Mouse (Mus musculus): ENCODE results near the gene Dgkg. TPM values are rescaled to one million over a fixed set of nuclear protein-coding genes. Genes with fewer than 3 reads are reported as not detected.

The Dgkg gene
- polyA plus RNA-seq, 1 experiment from 2014 or later: 0.47 TPM

DNA sequence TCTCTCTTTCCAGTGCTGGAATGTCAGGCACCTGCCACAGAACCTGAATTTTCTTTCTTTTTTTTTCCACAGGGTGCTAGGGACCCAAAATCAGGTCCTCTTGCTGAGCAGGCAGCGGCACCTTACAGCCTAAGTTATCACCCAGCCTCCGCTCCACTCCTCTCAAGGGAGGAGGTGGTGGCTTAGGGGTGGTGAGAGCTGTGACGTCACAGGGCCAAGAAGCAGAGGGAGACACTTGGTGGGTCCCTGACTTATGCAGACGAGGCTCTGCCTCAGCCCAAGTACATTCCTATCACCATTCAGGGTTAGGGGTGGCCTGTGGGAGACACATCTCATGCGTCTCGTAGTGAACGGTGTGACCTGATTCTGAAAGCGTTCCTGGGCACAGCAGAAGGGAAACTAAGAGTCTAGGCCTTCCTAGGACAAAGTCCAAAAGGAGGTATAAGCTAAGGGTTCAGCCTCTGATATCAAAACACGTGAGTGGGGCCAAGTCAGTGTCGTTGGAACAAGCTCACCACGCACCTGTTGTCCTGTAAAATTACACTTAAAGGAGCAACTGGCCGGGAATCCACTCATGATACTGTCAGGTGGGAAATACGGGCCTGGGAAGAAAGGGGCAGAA lies 35.6 kb downstream of the Dgkg start:
- ATAC-seq (ENCODE audit: insufficient number of reproducible peaks, low FRiP score, low TSS enrichment, low read depth): no peak
- Histone ChIP-seq H3K27me3 (no peaks in the 10 kb centered on the region), H3K4me2 (replicated peaks) (no peak overlapping the region), H3K27ac (replicated peaks) (no peak overlapping the region), H3K9ac (no peak overlapping the region), H3K9me3 (replicated peaks) (no peaks in the 10 kb centered on the region), H3K36me3 (no peaks in the 10 kb centered on the region), H3K4me1 (no peaks in the 10 kb centered on the region), H3K4me3 (replicated peaks) (no peak overlapping the region)
- WGBS: 76% methylated on average over 13 of the region's 13 CpGs

- H3K27me3 ChIP-seq: no peaks in the 10 kb centered on the region
- no peaks in the 10 kb centered on the region for H3K36me3 ChIP-seq
- H3K27ac ChIP-seq (replicated peaks): no peak overlapping the region
- H3K4me3 ChIP-seq (replicated peaks): no peak overlapping the region
- no peak for ATAC-seq (ENCODE audit: insufficient number of reproducible peaks, low FRiP score, low TSS enrichment, low read depth)
- 75% methylated on average over 8 of the region's 8 CpGs for WGBS
- no peaks in the 10 kb centered on the region for H3K4me1 ChIP-seq
- H3K9me3 ChIP-seq (replicated peaks): no peaks in the 10 kb centered on the region
- H3K9ac ChIP-seq: no peak overlapping the region
- H3K4me2 ChIP-seq (replicated peaks): no peak overlapping the region
Measured at GRCm38 (mm10) chr16:22618424-22619056, 38.5 kb downstream of the Dgkg start.

- Histone ChIP-seq H3K27ac (replicated peaks) (no peak overlapping the region), H3K4me1 (no peaks in the 10 kb centered on the region)
- ATAC-seq (ENCODE audit: insufficient number of reproducible peaks, low FRiP score, low TSS enrichment, low read depth): no peak
Measured at GRCm38 (mm10) chr16:22615805-22616204, 41.2 kb downstream of the Dgkg start.

DNA sequence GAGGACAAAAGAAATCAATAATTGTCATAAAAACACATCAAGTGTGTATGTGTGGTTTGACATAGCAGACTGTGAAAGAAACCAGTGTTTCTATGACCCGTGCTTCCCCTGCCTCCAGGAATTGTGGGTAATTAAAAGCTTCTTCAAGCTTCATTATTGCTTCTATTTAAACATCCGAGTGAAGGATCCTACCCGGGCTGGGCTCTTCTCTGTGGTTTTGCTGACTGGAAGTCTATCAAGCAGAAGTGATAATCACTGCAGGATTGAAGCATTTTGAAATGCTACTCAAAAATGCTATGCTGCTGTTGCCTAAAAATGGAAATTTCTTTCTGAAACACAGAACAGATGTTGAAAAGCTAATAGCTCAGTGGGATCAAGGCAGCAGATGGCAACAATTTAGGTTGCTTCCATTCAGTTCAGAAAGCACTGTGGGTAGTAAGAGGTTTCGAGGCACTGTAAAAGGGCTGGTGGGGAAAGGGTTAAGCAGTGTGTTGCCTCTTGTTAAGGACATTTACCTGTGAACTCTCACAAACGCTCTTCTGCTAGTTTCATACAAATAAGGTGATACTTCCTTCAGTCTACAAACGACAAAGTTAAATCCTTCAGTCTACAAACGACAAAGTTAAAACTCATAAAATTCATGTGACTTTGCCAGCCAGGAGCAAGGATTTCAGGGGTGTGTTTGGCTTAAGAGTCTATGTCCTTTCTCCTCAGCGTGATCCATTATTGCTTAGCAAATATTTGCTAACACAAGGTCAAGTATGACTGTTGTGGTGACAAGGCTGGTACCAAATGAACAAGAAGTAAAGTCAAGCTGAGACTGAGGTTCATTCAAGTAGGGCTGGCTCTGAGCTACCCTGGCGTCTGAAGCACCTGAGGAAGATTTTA lies 43.6 kb downstream of the Dgkg start:
- Histone ChIP-seq H3K9me3 (replicated peaks) (no peaks in the 10 kb centered on the region), H3K4me2 (replicated peaks) (no peak overlapping the region), H3K27ac (replicated peaks) (no peak overlapping the region), H3K9ac (no peak overlapping the region), H3K27me3 (peaks cover 3% of the 10 kb centered on the region; the same call in 1 of the 2 replicates), H3K4me1 (no peaks in the 10 kb centered on the region), H3K4me3 (replicated peaks) (no peak overlapping the region), H3K36me3 (no peaks in the 10 kb centered on the region)
- no peak for ATAC-seq (ENCODE audit: insufficient number of reproducible peaks, low FRiP score, low TSS enrichment, low read depth)
- 32% methylated on average over 9 of the region's 9 CpGs for WGBS

More at GRCm38 (mm10) chr16:22615805-22616204, 41.2 kb downstream of the Dgkg start:
- Histone ChIP-seq H3K9ac (no peak overlapping the region), H3K27me3 (peaks cover 3% of the 10 kb centered on the region; the same call in 1 of the 2 replicates), H3K4me2 (replicated peaks) (no peak overlapping the region), H3K9me3 (replicated peaks) (no peaks in the 10 kb centered on the region), H3K4me3 (replicated peaks) (no peak overlapping the region), H3K36me3 (no peaks in the 10 kb centered on the region)
- WGBS: 81% methylated on average over 4 of the region's 4 CpGs

- H3K9ac ChIP-seq: no peak overlapping the region
- WGBS: 53% methylated on average over 6 of the region's 6 CpGs
- no peak overlapping the region for H3K27ac ChIP-seq (replicated peaks)
- no peak overlapping the region for H3K4me2 ChIP-seq (replicated peaks)
- H3K4me1 ChIP-seq: no peaks in the 10 kb centered on the region
- no peak overlapping the region for H3K4me3 ChIP-seq (replicated peaks)
- no peaks in the 10 kb centered on the region for H3K36me3 ChIP-seq
- no peaks in the 10 kb centered on the region for H3K9me3 ChIP-seq (replicated peaks)
- peaks cover 3% of the 10 kb centered on the region; the same call in 1 of the 2 replicates for H3K27me3 ChIP-seq
- ATAC-seq (ENCODE audit: insufficient number of reproducible peaks, low FRiP score, low TSS enrichment, low read depth): no peak
Measured at GRCm38 (mm10) chr16:22608046-22608445, 49.0 kb downstream of the Dgkg start.

GRCm38 (mm10) chr16:22606989-22607388 lies 50.0 kb downstream of the Dgkg start:
- Histone ChIP-seq H3K9me3 (replicated peaks) (no peaks in the 10 kb centered on the region), H3K4me3 (replicated peaks) (no peak overlapping the region), H3K27me3 (peaks cover 3% of the 10 kb centered on the region; the same call in 1 of the 2 replicates), H3K9ac (no peak overlapping the region), H3K36me3 (no peaks in the 10 kb centered on the region), H3K27ac (replicated peaks) (no peak overlapping the region), H3K4me1 (no peaks in the 10 kb centered on the region), H3K4me2 (replicated peaks) (no peak overlapping the region)
- no peak for ATAC-seq (ENCODE audit: insufficient number of reproducible peaks, low FRiP score, low TSS enrichment, low read depth)
- WGBS: 86% methylated on average over 4 of the region's 4 CpGs

DNA sequence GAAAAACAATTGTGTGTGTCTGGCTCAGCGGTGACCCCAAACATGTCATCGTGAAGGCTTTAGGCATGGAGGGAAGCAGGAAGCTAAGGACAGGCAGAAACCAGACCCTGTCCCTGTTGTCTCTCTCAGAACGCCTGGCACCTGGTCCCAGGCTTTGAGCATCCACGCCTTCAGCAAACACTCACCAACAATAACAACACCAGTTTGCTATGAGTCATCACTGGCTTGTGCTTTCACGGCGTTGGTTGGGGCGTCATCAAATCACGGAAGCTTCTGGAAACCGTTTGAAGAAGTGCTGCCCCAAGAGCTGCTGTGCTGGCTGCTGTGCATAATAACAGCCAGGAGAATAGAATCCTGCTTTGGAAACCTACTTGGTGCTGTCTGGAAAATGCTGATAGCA lies 54.6 kb downstream of the Dgkg start:
- Histone ChIP-seq H3K27ac (replicated peaks) (no peak overlapping the region), H3K4me3 (replicated peaks) (no peak overlapping the region), H3K27me3 (no peaks in the 10 kb centered on the region; the same call in 1 of the 2 replicates), H3K9me3 (replicated peaks) (no peaks in the 10 kb centered on the region), H3K36me3 (no peaks in the 10 kb centered on the region), H3K4me1 (no peaks in the 10 kb centered on the region), H3K9ac (no peak overlapping the region), H3K4me2 (replicated peaks) (no peak overlapping the region)
- no peak for ATAC-seq (ENCODE audit: insufficient number of reproducible peaks, low FRiP score, low TSS enrichment, low read depth)
- WGBS: 76% methylated on average over 9 of the region's 9 CpGs

- H3K27me3 ChIP-seq: no peaks in the 10 kb centered on the region; the same call in 1 of the 2 replicates
- H3K4me3 ChIP-seq (replicated peaks): no peak overlapping the region
- 67% methylated on average over 3 of the region's 3 CpGs for WGBS
- no peak overlapping the region for H3K27ac ChIP-seq (replicated peaks)
- H3K9me3 ChIP-seq (replicated peaks): no peaks in the 10 kb centered on the region
- H3K36me3 ChIP-seq: no peaks in the 10 kb centered on the region
- H3K9ac ChIP-seq: no peak overlapping the region
- no peak overlapping the region for H3K4me2 ChIP-seq (replicated peaks)
- no peaks in the 10 kb centered on the region for H3K4me1 ChIP-seq
- ATAC-seq (ENCODE audit: insufficient number of reproducible peaks, low FRiP score, low TSS enrichment, low read depth): no peak
Measured at GRCm38 (mm10) chr16:22601756-22602155, 55.3 kb downstream of the Dgkg start.

DNA sequence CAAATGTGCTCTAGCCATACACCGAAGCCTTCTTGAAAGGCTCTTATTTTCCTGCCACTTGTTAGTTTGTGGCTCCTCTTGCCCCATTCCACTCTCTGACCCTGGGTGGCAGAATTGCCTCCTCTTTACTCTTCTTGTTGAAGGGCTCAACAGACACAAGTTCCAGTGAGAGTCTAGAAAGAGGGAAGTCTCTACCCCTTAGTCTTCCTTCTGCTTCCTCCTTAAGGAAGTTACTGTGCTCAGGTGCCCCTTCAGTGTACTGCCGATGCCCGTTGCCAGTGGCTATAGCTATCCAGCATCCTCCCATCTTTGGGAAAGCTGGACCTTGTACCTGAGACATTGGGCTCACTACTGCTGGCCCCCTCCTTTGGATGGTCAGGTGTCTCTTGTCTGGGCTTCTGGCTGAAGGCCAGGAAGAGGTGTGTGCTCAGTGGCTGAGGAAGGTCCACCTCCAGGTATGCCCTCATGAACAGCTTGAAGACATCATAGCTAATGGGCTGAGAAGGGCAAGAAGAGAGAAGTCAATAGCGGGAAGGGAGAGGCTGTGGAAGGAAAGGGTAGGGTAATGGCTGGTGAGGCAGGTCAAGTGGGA lies 56.8 kb downstream of the Dgkg start:
- Histone ChIP-seq H3K4me1 (no peaks in the 10 kb centered on the region), H3K9me3 (replicated peaks) (no peaks in the 10 kb centered on the region), H3K4me2 (replicated peaks) (no peak overlapping the region), H3K36me3 (no peaks in the 10 kb centered on the region), H3K27me3 (no peaks in the 10 kb centered on the region; the same call in 1 of the 2 replicates), H3K9ac (no peak overlapping the region), H3K4me3 (replicated peaks) (no peak overlapping the region), H3K27ac (replicated peaks) (no peak overlapping the region)
- ATAC-seq (ENCODE audit: insufficient number of reproducible peaks, low FRiP score, low TSS enrichment, low read depth): no peak
- WGBS: 85% methylated on average over 4 of the region's 4 CpGs

GRCm38 (mm10) chr16:22598741-22599140 lies 58.3 kb downstream of the Dgkg start:
- Histone ChIP-seq H3K4me2 (replicated peaks) (no peak overlapping the region), H3K36me3 (no peaks in the 10 kb centered on the region), H3K4me3 (replicated peaks) (no peak overlapping the region), H3K9me3 (replicated peaks) (no peaks in the 10 kb centered on the region), H3K27ac (replicated peaks) (no peak overlapping the region), H3K4me1 (no peaks in the 10 kb centered on the region), H3K27me3 (no peaks in the 10 kb centered on the region; the same call in 1 of the 2 replicates), H3K9ac (no peak overlapping the region)
- 75% methylated on average over 6 of the region's 6 CpGs for WGBS
- no peak for ATAC-seq (ENCODE audit: insufficient number of reproducible peaks, low FRiP score, low TSS enrichment, low read depth)

- Histone ChIP-seq H3K9ac (no peak overlapping the region), H3K9me3 (replicated peaks) (no peaks in the 10 kb centered on the region), H3K4me2 (replicated peaks) (no peak overlapping the region), H3K4me1 (no peaks in the 10 kb centered on the region), H3K27me3 (no peaks in the 10 kb centered on the region; the same call in 1 of the 2 replicates), H3K27ac (replicated peaks) (no peak overlapping the region), H3K36me3 (no peaks in the 10 kb centered on the region), H3K4me3 (replicated peaks) (no peak overlapping the region)
- WGBS: 76% methylated on average over 1 of the region's 1 CpGs
- no peak for ATAC-seq (ENCODE audit: insufficient number of reproducible peaks, low FRiP score, low TSS enrichment, low read depth)
Measured at GRCm38 (mm10) chr16:22596394-22596793, 60.6 kb downstream of the Dgkg start.

Data from embryonic facial prominence, embryonic 15.5 days (tissue).